Mouse (Mus musculus): ENCODE measurements around the gene Tinf2. TPM values are rescaled to one million over a fixed set of nuclear protein-coding genes. Genes with fewer than 3 reads are reported as not detected.

Gene Tinf2
- polyA plus RNA-seq, 1 experiment from 2014 or later, result 14.1 TPM

DNA sequence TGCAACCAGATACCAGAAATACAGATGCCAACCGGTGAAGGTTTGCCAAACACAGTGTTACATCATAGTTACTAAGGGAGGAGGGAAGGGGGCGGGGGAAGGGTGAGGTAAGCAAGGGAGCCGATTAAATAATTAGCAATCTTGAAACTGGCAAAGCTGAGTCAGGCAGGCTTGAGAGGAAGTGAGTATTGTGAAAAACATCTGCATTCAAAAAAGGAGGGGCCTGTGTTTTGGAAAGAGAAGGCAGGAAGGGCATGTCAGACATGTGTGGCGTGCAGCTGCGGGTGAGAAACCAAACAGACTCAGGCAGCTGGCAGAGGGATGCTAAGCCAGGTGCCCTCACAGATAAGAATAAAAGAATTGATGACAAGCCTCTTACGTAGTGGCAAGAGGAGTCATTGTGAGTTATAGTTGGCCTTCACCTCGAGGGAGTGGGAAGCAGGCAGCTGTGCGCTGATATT lies 42.8 kb upstream of the Tinf2 start:
- no peak for TF ChIP-seq CTCF (IDR thresholded peaks at IDR 0.05; ENCODE audit: low read depth)
- TF ChIP-seq EP300 (IDR thresholded peaks at IDR 0.05; ENCODE audit: low read depth), result peak; percentile 65
- peak; percentile 5; the same call in 1 of the 2 replicates for ATAC-seq
- H3K27me3 ChIP-seq (ENCODE audit: insufficient read depth, low read length), result no peaks in the 10 kb centered on the region
- H3K9me3 ChIP-seq (ENCODE audit: low read length), result no peaks in the 10 kb centered on the region
- H3K9ac ChIP-seq (replicated peaks), result no peak overlapping the region
- H3K27ac ChIP-seq (ENCODE audit: low read depth), result peak overlapping the region; percentile 24; the same call in 1 of the 2 replicates
- peak; percentile 62 for DNase-seq
- H3K36me3 ChIP-seq (replicated peaks; ENCODE audit: insufficient read depth, low read length), result peaks cover 3% of the 10 kb centered on the region; the same call in 1 of the 2 replicates
- peaks cover 28% of the 10 kb centered on the region for H3K4me1 ChIP-seq (ENCODE audit: insufficient read depth)
- WGBS (ENCODE audit: insufficient replicate concordance), result 15% methylated on average over 8 of the region's 8 CpGs
- H3K4me3 ChIP-seq (ENCODE audit: low read depth, low read length), result no peak overlapping the region
- peak overlapping the region; percentile 5; the same call in 1 of the 2 replicates for H3K4me2 ChIP-seq (ENCODE audit: low read depth, low read length)

DNA sequence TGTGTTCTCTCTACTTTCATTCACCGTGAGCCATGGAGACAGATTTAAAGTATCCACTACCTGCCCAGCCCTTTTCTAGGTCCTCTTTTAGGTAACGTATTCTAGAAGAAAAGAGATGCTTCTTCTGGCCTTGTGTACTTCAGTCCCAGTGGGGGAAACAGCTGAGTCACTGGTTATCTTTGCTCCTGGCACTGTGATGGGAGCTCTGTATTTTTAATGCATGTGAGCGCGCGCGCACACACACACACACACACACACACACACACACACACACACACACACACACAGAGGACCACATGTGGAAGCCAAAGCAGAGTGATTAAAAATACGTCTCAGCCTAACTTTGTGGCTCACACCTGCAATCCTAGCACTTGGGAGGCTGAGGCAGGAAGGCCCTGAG lies 41.8 kb upstream of the Tinf2 start:
- H3K9me3 ChIP-seq (ENCODE audit: low read length), result no peaks in the 10 kb centered on the region
- ATAC-seq (no peak), DNase-seq (no peak)
- 75% methylated on average over 7 of the region's 7 CpGs for WGBS (ENCODE audit: insufficient replicate concordance)
- H3K9ac ChIP-seq (replicated peaks), result no peak overlapping the region
- TF ChIP-seq EP300 (IDR thresholded peaks at IDR 0.05; ENCODE audit: low read depth) (no peak), CTCF (IDR thresholded peaks at IDR 0.05; ENCODE audit: low read depth) (no peak)
- no peaks in the 10 kb centered on the region for H3K27me3 ChIP-seq (ENCODE audit: insufficient read depth, low read length)
- H3K4me2 ChIP-seq (ENCODE audit: low read depth, low read length), result no peak overlapping the region
- no peak overlapping the region for H3K4me3 ChIP-seq (ENCODE audit: low read depth, low read length)
- H3K4me1 ChIP-seq (ENCODE audit: insufficient read depth), result peaks cover 28% of the 10 kb centered on the region
- H3K27ac ChIP-seq (ENCODE audit: low read depth), result peak overlapping the region; percentile 93; the same call in 1 of the 2 replicates
- H3K36me3 ChIP-seq (replicated peaks; ENCODE audit: insufficient read depth, low read length), result peaks cover 6% of the 10 kb centered on the region; the same call in 1 of the 2 replicates

DNA sequence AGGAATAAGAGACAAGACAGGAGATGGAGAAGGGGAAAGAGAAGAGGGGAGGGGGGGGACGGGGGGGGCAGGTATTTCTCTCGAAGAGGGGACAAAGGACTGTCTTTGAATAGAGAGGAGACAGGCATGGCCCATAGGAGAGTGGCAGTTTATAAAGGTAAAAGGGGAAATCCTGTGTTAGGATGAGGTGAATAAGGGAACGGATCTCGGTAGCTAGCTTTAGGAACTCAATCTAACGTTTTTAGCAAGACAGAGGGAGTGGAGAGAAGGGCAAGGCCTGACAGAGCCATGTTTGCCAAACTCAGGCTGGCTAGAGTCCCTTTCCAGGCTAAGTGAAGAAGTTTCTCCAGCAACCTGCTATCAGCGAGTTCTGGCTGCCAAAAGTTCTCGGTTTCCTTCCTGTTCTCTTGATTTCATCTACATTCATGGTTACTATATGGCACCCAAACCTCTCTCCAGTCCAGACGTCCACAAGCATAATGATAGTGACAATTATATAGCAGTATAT lies 40.9 kb upstream of the Tinf2 start:
- Histone ChIP-seq H3K4me1 (ENCODE audit: insufficient read depth) (peaks cover 28% of the 10 kb centered on the region), H3K36me3 (replicated peaks; ENCODE audit: insufficient read depth, low read length) (peaks cover 14% of the 10 kb centered on the region), H3K27ac (ENCODE audit: low read depth) (peak overlapping the region; percentile 93), H3K9me3 (ENCODE audit: low read length) (no peaks in the 10 kb centered on the region), H3K27me3 (ENCODE audit: insufficient read depth, low read length) (no peaks in the 10 kb centered on the region), H3K9ac (replicated peaks) (peak overlapping the region; percentile 79; the same call in 1 of the 2 replicates), H3K4me2 (ENCODE audit: low read depth, low read length) (peak overlapping the region; percentile 84), H3K4me3 (ENCODE audit: low read depth, low read length) (peak overlapping the region; percentile 75; the same call in 1 of the 2 replicates)
- no peak for DNase-seq
- 37% methylated on average over 8 of the region's 8 CpGs for WGBS (ENCODE audit: insufficient replicate concordance)
- ATAC-seq, result no peak
- TF ChIP-seq EP300 (IDR thresholded peaks at IDR 0.05; ENCODE audit: low read depth) (no peak), CTCF (IDR thresholded peaks at IDR 0.05; ENCODE audit: low read depth) (no peak)

DNA sequence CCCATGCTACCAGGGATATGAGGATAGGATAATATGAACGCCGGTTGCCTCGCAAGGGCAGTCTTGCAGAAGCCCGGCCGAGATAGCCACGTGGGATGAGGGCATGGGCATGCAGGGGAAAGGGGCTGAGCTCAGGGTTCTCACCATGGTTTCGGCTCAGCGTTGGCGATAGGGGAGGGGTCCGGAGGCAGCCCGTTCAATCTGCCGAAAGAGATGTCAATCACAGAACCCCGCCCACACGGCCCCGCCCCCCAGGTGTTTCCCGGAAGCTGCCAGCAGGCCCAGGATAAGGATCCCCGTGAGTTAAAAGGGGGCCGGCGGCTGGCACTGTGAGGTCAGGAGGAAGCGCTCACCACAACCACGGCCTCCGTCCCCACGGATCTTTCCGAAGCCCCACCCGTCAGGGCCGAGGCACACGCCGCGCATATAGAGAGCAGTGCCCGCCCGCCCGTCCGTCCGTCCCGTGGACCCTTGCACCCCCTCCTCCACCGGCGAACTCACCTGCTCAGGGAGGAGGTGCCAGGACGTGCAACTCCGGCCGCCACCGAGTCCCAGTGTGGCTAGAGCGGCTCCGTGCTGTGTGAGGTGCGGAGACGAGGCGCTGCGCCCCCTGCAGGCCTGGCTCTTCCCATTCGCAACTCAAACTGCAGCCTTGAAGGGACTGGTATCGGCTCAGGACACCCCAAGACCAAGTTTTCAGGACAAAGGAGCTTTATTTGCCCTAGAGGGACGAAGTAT lies 40.2 kb upstream of the Tinf2 start, which contains the start of gene Rabggta:
Gene Rabggta, minus strand, starts transcription at position 564 of the 738 bp plus-strand sequence.
- ATAC-seq (peak; percentile 90), DNase-seq (peak; percentile 97)
- WGBS (ENCODE audit: insufficient replicate concordance), result under 1% methylated on average over 50 of the region's 50 CpGs

DNA sequence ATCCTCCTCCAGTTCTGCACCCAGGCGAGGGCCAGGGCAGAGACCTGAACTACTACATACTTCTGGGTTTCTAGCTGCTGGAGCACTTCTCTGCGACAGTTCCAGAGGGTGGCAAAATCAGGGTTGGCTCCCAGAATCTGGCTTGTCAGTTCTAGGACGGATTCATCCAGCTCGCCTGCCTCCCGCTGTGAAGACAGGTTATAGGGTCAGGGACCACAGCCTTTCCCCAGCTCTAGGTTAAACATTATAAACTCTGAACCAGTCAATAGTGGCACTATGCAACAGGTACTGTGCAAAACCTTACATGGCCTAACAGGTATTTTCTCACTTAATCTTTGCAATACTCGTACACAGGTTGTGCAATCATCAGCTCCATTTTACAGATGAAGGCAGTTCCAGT lies 39.5 kb upstream of the Tinf2 start:
- Histone ChIP-seq H3K9ac (replicated peaks) (no peak overlapping the region), H3K27ac (ENCODE audit: low read depth) (peak overlapping the region; percentile 93)

More for the DNA sequence above, 40.2 kb upstream of the Tinf2 start, which contains the start of gene Rabggta:
- TF ChIP-seq EP300 (IDR thresholded peaks at IDR 0.05; ENCODE audit: low read depth) (peak; percentile 3; the same call in 1 of the 2 replicates), CTCF (IDR thresholded peaks at IDR 0.05; ENCODE audit: low read depth) (peak; percentile 99)
- Histone ChIP-seq H3K9ac (replicated peaks) (peak within 1 kb of the TSS; percentile 79), H3K27me3 (ENCODE audit: insufficient read depth, low read length) (no peaks in the 10 kb centered on the region), H3K4me2 (ENCODE audit: low read depth, low read length) (peak within 1 kb of the TSS; percentile 84), H3K27ac (ENCODE audit: low read depth) (peak within 1 kb of the TSS; percentile 93), H3K4me1 (ENCODE audit: insufficient read depth) (peaks cover 28% of the 10 kb centered on the region), H3K4me3 (ENCODE audit: low read depth, low read length) (peak within 1 kb of the TSS; percentile 75), H3K36me3 (replicated peaks; ENCODE audit: insufficient read depth, low read length) (peaks cover 19% of the 10 kb centered on the region), H3K9me3 (ENCODE audit: low read length) (no peaks in the 10 kb centered on the region)

DNA sequence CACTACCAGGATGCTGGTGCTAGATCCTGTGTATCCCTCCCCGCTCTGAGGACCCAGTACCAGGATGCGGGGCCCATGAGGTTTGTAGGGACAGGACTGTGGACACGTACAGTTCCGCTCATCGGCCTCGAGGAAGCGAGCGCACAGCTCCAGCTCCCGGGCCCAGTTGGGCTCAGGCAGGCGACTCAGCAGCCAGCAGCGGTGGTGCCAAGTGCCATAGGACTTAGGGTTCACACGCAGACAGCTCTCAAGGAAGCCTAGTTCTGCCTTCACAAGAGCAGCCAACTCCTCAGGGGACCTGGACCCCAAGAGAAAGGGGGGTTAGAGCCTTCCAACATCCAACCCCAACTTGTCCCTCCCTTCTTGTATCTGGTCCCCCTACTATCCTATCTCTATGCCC lies 39.0 kb upstream of the Tinf2 start:
- Histone ChIP-seq H3K4me1 (ENCODE audit: insufficient read depth) (peaks cover 28% of the 10 kb centered on the region), H3K4me2 (ENCODE audit: low read depth, low read length) (peak overlapping the region; percentile 84), H3K4me3 (ENCODE audit: low read depth, low read length) (no peak overlapping the region), H3K9me3 (ENCODE audit: low read length) (no peaks in the 10 kb centered on the region), H3K36me3 (replicated peaks; ENCODE audit: insufficient read depth, low read length) (peaks cover 19% of the 10 kb centered on the region), H3K9ac (replicated peaks) (no peak overlapping the region), H3K27me3 (ENCODE audit: insufficient read depth, low read length) (no peaks in the 10 kb centered on the region), H3K27ac (ENCODE audit: low read depth) (peak overlapping the region; percentile 56)
- ATAC-seq (no peak), DNase-seq (no peak)
- 88% methylated on average over 12 of the region's 12 CpGs for WGBS (ENCODE audit: insufficient replicate concordance)
- no peak for TF ChIP-seq EP300 (IDR thresholded peaks at IDR 0.05; ENCODE audit: low read depth)
- TF ChIP-seq CTCF (IDR thresholded peaks at IDR 0.05; ENCODE audit: low read depth), result no peak

More for the DNA sequence above, 39.5 kb upstream of the Tinf2 start:
- no peaks in the 10 kb centered on the region for H3K9me3 ChIP-seq (ENCODE audit: low read length)
- peak; percentile 56 for ATAC-seq
- peaks cover 28% of the 10 kb centered on the region for H3K4me1 ChIP-seq (ENCODE audit: insufficient read depth)
- TF ChIP-seq CTCF (IDR thresholded peaks at IDR 0.05; ENCODE audit: low read depth) (no peak), EP300 (IDR thresholded peaks at IDR 0.05; ENCODE audit: low read depth) (no peak)
- WGBS (ENCODE audit: insufficient replicate concordance), result 62% methylated on average over 6 of the region's 6 CpGs
- no peaks in the 10 kb centered on the region for H3K27me3 ChIP-seq (ENCODE audit: insufficient read depth, low read length)
- peak overlapping the region; percentile 75 for H3K4me3 ChIP-seq (ENCODE audit: low read depth, low read length)
- DNase-seq, result no peak
- H3K36me3 ChIP-seq (replicated peaks; ENCODE audit: insufficient read depth, low read length), result peaks cover 19% of the 10 kb centered on the region
- H3K4me2 ChIP-seq (ENCODE audit: low read depth, low read length), result peak overlapping the region; percentile 84

Measured in liver, postnatal 0 days (tissue).